Mouse (Mus musculus) lung, postnatal 0 days (tissue): Measurements from ENCODE around the gene Adgrf3.

Source experiments
- CTCF ChIP-seq: IDR thresholded peaks from 2 replicates; pipeline ENCODE4 v1.5.1; 2016; ENCODE audit warnings: antibody characterized with exemption, mild to moderate bottlenecking
- EP300 ChIP-seq: IDR thresholded peaks from 2 replicates; pipeline ENCODE4 v1.6.1; 2016; ENCODE audit warnings: antibody characterized with exemption, mild to moderate bottlenecking, control low read depth

GRCm38 (mm10) chr5:30205034-30205433, 488 bp downstream of the Adgrf3 start:
- TF ChIP-seq CTCF (no peak), EP300 (no peak)
